Mouse (Mus musculus) embryonic facial prominence, embryonic 14.5 days (tissue): ENCODE data around the gene 9530003J23Rik. TPM values are rescaled to one million over a fixed set of nuclear protein-coding genes. Genes with fewer than 3 reads are reported as not detected.

ENCODE experiments used
- ATAC-seq: fragments of 200-750 bp; cut with Nextera tagmentation; 2 replicates; pipeline ENCODE4 v1.8.0; 2017; ENCODE audit warnings: low read depth, moderate number of reproducible peaks, moderate TSS enrichment
- DNase-seq: peaks from one replicate; pipeline ENCODE4 v3.0.0-alpha.2; 2015; ENCODE audit warnings: low spot score
- H3K27ac ChIP-seq: fragments of 300-500 bp; sonication (generic); replicated peaks from 2 replicates; pipeline ENCODE4 v1.5.1; 2014; ENCODE audit warnings: low read depth, mild to moderate bottlenecking, low read length, moderate library complexity
- H3K27me3 ChIP-seq: fragments of 300-500 bp; sonication (generic); replicated peaks from 2 replicates; pipeline ENCODE4 v1.6.1; 2014; ENCODE audit warnings: low read length; ENCODE audit not compliant: control insufficient read depth, insufficient read depth
- H3K36me3 ChIP-seq: fragments of 300-500 bp; sonication (generic); 2 replicates; pipeline ENCODE4 v1.6.1; 2014; ENCODE audit warnings: low read length, mixed read lengths; ENCODE audit not compliant: control insufficient read depth, insufficient read depth
- H3K4me1 ChIP-seq: fragments of 300-500 bp; sonication (generic); 2 replicates; pipeline ENCODE4 v1.6.1; 2014; ENCODE audit warnings: antibody characterized with exemption, low read length; ENCODE audit not compliant: control insufficient read depth, insufficient read depth
- H3K4me2 ChIP-seq: fragments of 300-500 bp; sonication (generic); 2 replicates; pipeline ENCODE4 v1.6.1; 2014; ENCODE audit warnings: low read depth, mild to moderate bottlenecking, low read length, moderate library complexity, mixed read lengths
- H3K4me3 ChIP-seq: fragments of 300-500 bp; sonication (generic); 2 replicates; pipeline ENCODE4 v1.5.1; 2014; ENCODE audit warnings: low read depth, mild to moderate bottlenecking, low read length
- H3K9ac ChIP-seq: fragments of 300-500 bp; sonication (generic); 2 replicates; pipeline ENCODE4 v1.6.1; 2014; ENCODE audit warnings: low read depth, mild to moderate bottlenecking, low read length, moderate library complexity, mixed read lengths
- H3K9me3 ChIP-seq: fragments of 300-500 bp; sonication (generic); 2 replicates; pipeline ENCODE4 v1.6.1; 2016; ENCODE audit warnings: low read length; ENCODE audit not compliant: control insufficient read depth
- WGBS: fragments of 180-500 bp; shearing (Covaris S2); extraction: QIAGEN DNeasy Blood & Tissue Kit; methylation state at CpG from one replicate; pipeline ENCODE4 v1.1.7; 2014; 5-methylcytosine and 5-hydroxymethylcytosine counted together
- polyA plus RNA-seq: library from polyadenylated mRNA; unstranded; fragments of >200 nt; fragmentation: Nextera tagmentation; extraction: Ambion mirVana; gene quantifications from 2 replicates; pipeline ENCODE4 v1.2.1, GENCODE M21; 2014

Gene 9530003J23Rik
- polyA plus RNA-seq, 1 experiment from 2014 or later = not detected

- no peak for DNase-seq
- Histone ChIP-seq H3K36me3 (no peaks in the 10 kb centered on the region), H3K27me3 (no peaks in the 10 kb centered on the region), H3K9ac (no peak overlapping the region), H3K27ac (no peak overlapping the region), H3K4me1 (peaks cover 4% of the 10 kb centered on the region), H3K9me3 (no peaks in the 10 kb centered on the region), H3K4me3 (no peak overlapping the region), H3K4me2 (no peak overlapping the region)
- 55% methylated on average over 9 of the region's 9 CpGs for WGBS
- no peak for ATAC-seq
These were observed 53.0 kb downstream of the 9530003J23Rik start for GRCm38 (mm10) chr10:117185399-117186089.

Other genes with a start within 250 kb of the 9530003J23Rik start
- gene Lrrc10, start 193.4 kb downstream of the 9530003J23Rik start, polyA plus RNA-seq = not detected in 2 replicates
- gene Cct2, start 174.9 kb downstream of the 9530003J23Rik start, polyA plus RNA-seq = 266 and 276 TPM in 2 replicates
- gene Frs2, start 90.2 kb downstream of the 9530003J23Rik start, polyA plus RNA-seq = 22.6 and 27.6 TPM in 2 replicates
- gene Yeats4, start 14.2 kb downstream of the 9530003J23Rik start, polyA plus RNA-seq = 57.9 and 64.6 TPM in 2 replicates
- 105 and 146 TPM in 2 replicates for gene Lyz2, start 43.6 kb upstream of the 9530003J23Rik start, polyA plus RNA-seq
- 0.18 TPM in 1 of 2 replicates, not detected in the other for gene Lyz1, start 54.2 kb upstream of the 9530003J23Rik start, polyA plus RNA-seq
- gene Cpsf6, start 141.3 kb upstream of the 9530003J23Rik start, polyA plus RNA-seq = 125 and 146 TPM in 2 replicates